Mouse (Mus musculus): ENCODE measurements at regions not wholly inside any gene's neighbourhood (a gene's known extent, or its start where the extent isn't known, plus 50 kb on each side); places are given as distances from the start of the nearest gene placed in this dataset.
A peak's percentile ranks its signal among the peaks of the same experiment; 100 is the strongest.
"Not testable (repeated sequence)": the region's sequence is repeated elsewhere in the genome, so short reads cannot be mapped to it uniquely, and the experiment has no call there.

DNA sequence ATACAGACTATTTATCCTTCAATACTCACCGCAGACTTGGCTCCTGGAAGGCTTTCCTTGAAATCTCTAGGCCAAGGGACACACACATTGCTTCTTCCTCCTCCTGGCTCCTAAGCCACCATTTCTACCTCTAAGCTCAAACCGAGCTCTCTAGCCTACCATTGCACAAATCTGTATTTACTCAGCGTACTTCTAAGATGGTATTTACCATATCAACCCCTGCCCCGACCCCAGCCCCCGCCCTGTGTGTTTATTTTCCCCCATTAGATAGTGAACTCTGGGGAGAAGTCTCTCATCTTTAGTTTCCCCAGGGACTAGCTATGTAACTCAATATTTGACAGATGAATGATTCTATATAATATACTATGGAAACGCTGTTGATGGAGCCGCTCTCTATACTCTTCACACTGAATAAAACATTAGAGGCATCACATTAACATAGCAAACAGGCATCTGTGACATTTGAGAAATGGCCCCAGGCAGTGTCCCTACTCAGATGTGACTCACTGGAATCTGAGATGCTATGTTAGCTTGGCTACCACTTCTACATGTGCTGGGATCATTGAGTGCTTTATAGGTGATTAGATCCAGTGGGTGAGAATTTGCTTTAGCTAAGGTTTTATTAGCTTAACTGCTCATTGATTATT is 87.5 kb upstream of the Otx2 start:
- Histone ChIP-seq H3K27me3 (ENCODE audit: insufficient read depth, low read length) (no peaks in the 10 kb centered on the region), H3K4me3 (ENCODE audit: low read depth, low read length) (no peak overlapping the region), H3K4me2 (ENCODE audit: low read depth, low read length, poor library complexity, severe bottlenecking) (no peak overlapping the region), H3K9ac (replicated peaks; ENCODE audit: low read length, poor library complexity, severe bottlenecking) (no peak overlapping the region), H3K9me3 (ENCODE audit: low read length) (no peaks in the 10 kb centered on the region), H3K4me1 (ENCODE audit: insufficient read depth, low read length) (no peaks in the 10 kb centered on the region), H3K36me3 (ENCODE audit: insufficient read depth, low read length) (no peaks in the 10 kb centered on the region), H3K27ac (ENCODE audit: low read depth, low read length) (no peak overlapping the region)
- ATAC-seq (ENCODE audit: low FRiP score) (no peak), DNase-seq (ENCODE audit: low spot score) (no peak)
- no peak for TF ChIP-seq CTCF (IDR thresholded peaks at IDR 0.05)
- 49% methylated on average over 7 of the region's 7 CpGs for WGBS

DNA sequence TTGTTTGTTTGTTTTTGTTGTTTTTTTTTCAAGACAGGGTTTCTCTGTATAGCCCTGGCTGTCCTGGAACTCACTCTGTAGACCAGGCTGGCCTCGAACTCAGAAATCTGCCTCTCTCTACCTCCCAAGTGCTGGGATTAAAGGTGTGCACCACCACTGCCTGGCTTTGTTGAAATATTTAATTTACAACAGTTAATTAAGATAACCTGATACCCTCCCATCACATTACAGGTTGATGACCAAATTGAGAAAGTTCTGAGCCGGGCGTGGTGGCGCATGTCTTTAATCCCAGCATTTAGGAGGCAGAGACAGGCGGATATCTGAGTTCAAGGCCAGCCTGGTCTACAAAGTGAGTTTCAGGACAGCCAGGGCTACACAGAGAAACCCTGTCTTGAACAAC is 81.5 kb upstream of the Otx2 start:
- H3K4me2 ChIP-seq (ENCODE audit: low read depth, low read length, poor library complexity, severe bottlenecking); H3K9me3 ChIP-seq (ENCODE audit: low read length); DNase-seq (ENCODE audit: low spot score); H3K27ac ChIP-seq (ENCODE audit: low read depth, low read length); H3K36me3 ChIP-seq (ENCODE audit: insufficient read depth, low read length); H3K4me3 ChIP-seq (ENCODE audit: low read depth, low read length); H3K27me3 ChIP-seq (ENCODE audit: insufficient read depth, low read length); H3K9ac ChIP-seq (replicated peaks; ENCODE audit: low read length, poor library complexity, severe bottlenecking); H3K4me1 ChIP-seq (ENCODE audit: insufficient read depth, low read length); ATAC-seq (ENCODE audit: low FRiP score): not testable (repeated sequence)
- 93% methylated on average over 5 of the region's 5 CpGs for WGBS

DNA sequence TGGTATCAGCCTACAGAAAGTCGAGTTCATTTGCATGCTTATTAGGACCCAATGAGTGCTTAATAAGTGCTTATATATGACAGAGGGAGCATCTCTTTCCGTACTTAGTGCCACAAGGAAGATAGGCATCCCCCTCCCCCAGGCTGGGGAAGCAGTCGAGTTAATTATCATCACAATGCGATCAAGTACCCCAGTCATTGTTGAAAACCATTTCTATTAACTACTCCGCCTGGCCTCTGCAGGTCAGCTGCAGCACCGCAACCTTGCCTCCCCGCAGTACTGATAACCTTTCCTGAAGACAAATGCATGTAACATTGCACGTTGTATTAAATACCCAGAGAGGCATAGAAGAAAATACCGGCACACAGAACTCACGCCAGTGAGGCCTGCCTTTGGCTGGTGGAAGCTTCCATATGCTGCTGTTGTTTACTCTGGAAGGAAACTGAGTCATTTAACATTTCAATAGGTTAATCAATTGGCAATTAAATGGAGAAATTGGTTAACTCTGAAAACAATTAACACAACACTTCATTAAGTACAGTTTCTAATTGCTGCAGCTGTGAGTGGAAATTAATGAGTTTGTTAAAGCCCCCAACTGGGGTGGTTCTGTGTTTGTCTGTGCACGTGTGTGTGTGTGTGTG is 80.6 kb upstream of the Otx2 start:
- TF ChIP-seq CTCF (IDR thresholded peaks at IDR 0.05): no peak
- Histone ChIP-seq H3K9ac (replicated peaks; ENCODE audit: low read length, poor library complexity, severe bottlenecking) (no peak overlapping the region), H3K27me3 (ENCODE audit: insufficient read depth, low read length) (peaks cover 1% of the 10 kb centered on the region; the same call in 1 of the 2 replicates), H3K4me1 (ENCODE audit: insufficient read depth, low read length) (no peaks in the 10 kb centered on the region), H3K4me2 (ENCODE audit: low read depth, low read length, poor library complexity, severe bottlenecking) (no peak overlapping the region), H3K9me3 (ENCODE audit: low read length) (no peaks in the 10 kb centered on the region), H3K4me3 (ENCODE audit: low read depth, low read length) (no peak overlapping the region), H3K36me3 (ENCODE audit: insufficient read depth, low read length) (no peaks in the 10 kb centered on the region), H3K27ac (ENCODE audit: low read depth, low read length) (0 out of 2 replicates have a peak overlapping the region, but pooled peaks have one; percentile 19)
- ATAC-seq (ENCODE audit: low FRiP score) (no peak), DNase-seq (ENCODE audit: low spot score) (no peak)
- 24% methylated on average over 11 of the region's 11 CpGs for WGBS

DNA sequence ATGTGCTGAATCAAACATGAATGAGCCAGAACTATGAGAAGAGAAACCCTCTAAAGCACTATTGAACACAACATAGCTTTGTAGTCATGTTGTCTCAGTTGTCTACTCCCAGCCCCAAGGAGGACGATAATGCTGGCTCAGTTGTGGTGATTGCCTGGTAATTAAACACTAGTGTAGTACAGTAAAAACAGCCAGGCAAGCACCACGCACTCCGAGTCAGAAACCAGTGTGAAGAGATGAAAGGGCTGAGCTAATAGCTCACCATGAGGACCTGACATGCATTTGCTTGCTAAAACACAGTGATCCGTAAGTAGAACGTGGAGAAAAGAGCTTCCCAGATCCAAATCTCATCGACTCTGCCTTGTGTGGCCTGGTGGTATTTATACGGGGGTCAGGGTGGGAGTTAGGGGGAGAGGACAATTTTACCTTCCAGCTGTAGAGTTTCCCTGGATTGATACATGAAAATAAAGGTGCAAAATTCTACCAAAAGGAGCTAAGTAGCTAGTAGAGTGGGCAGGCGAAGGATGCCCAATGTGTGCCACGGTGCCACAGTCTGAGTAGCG is 80.0 kb upstream of the Otx2 start:
- DNase-seq (ENCODE audit: low spot score) (no peak), ATAC-seq (ENCODE audit: low FRiP score) (no peak)
- Histone ChIP-seq H3K4me1 (ENCODE audit: insufficient read depth, low read length) (no peaks in the 10 kb centered on the region), H3K27ac (ENCODE audit: low read depth, low read length) (0 out of 2 replicates have a peak overlapping the region, but pooled peaks have one; percentile 19), H3K27me3 (ENCODE audit: insufficient read depth, low read length) (peaks cover 3% of the 10 kb centered on the region; the same call in 1 of the 2 replicates), H3K4me3 (ENCODE audit: low read depth, low read length) (no peak overlapping the region), H3K9ac (replicated peaks; ENCODE audit: low read length, poor library complexity, severe bottlenecking) (no peak overlapping the region), H3K4me2 (ENCODE audit: low read depth, low read length, poor library complexity, severe bottlenecking) (no peak overlapping the region), H3K36me3 (ENCODE audit: insufficient read depth, low read length) (no peaks in the 10 kb centered on the region), H3K9me3 (ENCODE audit: low read length) (no peaks in the 10 kb centered on the region)
- WGBS: 22% methylated on average over 10 of the region's 10 CpGs
- no peak for TF ChIP-seq CTCF (IDR thresholded peaks at IDR 0.05)

DNA sequence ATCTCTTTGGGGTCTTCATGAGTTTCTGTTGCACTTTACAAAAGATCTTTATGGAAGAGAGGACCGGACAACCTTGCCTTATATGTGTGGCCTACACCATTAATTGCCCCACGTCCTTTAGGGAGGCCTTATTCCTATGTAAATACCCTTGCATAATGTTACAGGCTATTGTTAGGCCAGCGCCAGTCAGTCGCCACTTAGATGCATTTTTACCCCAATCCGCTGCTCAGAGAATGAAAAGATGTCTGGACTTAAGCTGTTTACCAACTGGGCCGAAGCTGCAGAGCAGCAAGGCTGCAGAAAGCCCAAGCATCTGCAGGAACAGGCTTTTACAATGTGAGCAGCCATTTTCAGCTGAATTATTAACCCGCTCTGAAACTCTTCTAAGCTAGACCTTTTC is 79.5 kb upstream of the Otx2 start:
- H3K4me2 ChIP-seq (ENCODE audit: low read depth, low read length, poor library complexity, severe bottlenecking): no peak overlapping the region
- TF ChIP-seq CTCF (IDR thresholded peaks at IDR 0.05): no peak
- peak overlapping the region; percentile 47; the same call in 1 of the 2 replicates for H3K27ac ChIP-seq (ENCODE audit: low read depth, low read length)
- 33% methylated on average over 7 of the region's 7 CpGs for WGBS
- 0 out of 2 replicates have a peak overlapping the region, but pooled peaks have one; percentile 14 for H3K9ac ChIP-seq (replicated peaks; ENCODE audit: low read length, poor library complexity, severe bottlenecking)
- peaks cover 3% of the 10 kb centered on the region; the same call in 1 of the 2 replicates for H3K27me3 ChIP-seq (ENCODE audit: insufficient read depth, low read length)
- no peak overlapping the region for H3K4me3 ChIP-seq (ENCODE audit: low read depth, low read length)
- ATAC-seq (ENCODE audit: low FRiP score) (no peak), DNase-seq (ENCODE audit: low spot score) (no peak)
- H3K36me3 ChIP-seq (ENCODE audit: insufficient read depth, low read length): no peaks in the 10 kb centered on the region
- H3K9me3 ChIP-seq (ENCODE audit: low read length): no peaks in the 10 kb centered on the region
- H3K4me1 ChIP-seq (ENCODE audit: insufficient read depth, low read length): no peaks in the 10 kb centered on the region

DNA sequence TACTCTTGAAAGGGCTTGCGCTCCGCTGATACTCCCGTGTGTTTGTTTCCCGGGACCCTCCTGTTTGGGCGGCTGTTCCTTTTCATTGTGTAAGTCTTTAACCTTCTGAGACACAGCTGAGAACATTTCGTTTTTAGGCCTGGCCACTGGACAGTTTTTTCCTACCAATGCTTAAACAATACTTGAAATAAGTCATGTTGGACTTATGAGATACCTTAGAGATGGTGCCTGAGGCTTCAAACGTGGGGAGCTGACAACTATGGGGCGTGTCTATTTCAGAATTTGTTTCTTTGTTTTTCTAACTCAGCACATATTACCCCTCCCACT is 78.9 kb upstream of the Otx2 start:
- Histone ChIP-seq H3K4me2 (ENCODE audit: low read depth, low read length, poor library complexity, severe bottlenecking) (peak overlapping the region; percentile 36), H3K36me3 (ENCODE audit: insufficient read depth, low read length) (no peaks in the 10 kb centered on the region), H3K9me3 (ENCODE audit: low read length) (no peaks in the 10 kb centered on the region), H3K4me3 (ENCODE audit: low read depth, low read length) (peak overlapping the region; percentile 16; the same call in 1 of the 2 replicates), H3K9ac (replicated peaks; ENCODE audit: low read length, poor library complexity, severe bottlenecking) (no peak overlapping the region), H3K27ac (ENCODE audit: low read depth, low read length) (0 out of 2 replicates have a peak overlapping the region, but pooled peaks have one; percentile 47), H3K27me3 (ENCODE audit: insufficient read depth, low read length) (peaks cover 3% of the 10 kb centered on the region; the same call in 1 of the 2 replicates), H3K4me1 (ENCODE audit: insufficient read depth, low read length) (no peaks in the 10 kb centered on the region)
- no peak for DNase-seq (ENCODE audit: low spot score)
- 17% methylated on average over 8 of the region's 8 CpGs for WGBS
- no peak for TF ChIP-seq CTCF (IDR thresholded peaks at IDR 0.05)
- ATAC-seq (ENCODE audit: low FRiP score): no peak
